Mouse (Mus musculus) cerebellum, adult 2 months (tissue): ENCODE data around the gene Cacna1h. TPM values are rescaled to one million over a fixed set of nuclear protein-coding genes. Genes with fewer than 3 reads are reported as not detected.

Experiments
- DNase-seq, 2 experiments: peaks; one replicate each; pipeline ENCODE4 v3.0.0; 2021
- H3K27ac ChIP-seq: fragments of 200-500 bp; 2 replicates; pipeline ENCODE4 v1.5.1; 2012; ENCODE audit warnings: low read length, control low read depth, inconsistent platforms; ENCODE audit not compliant: insufficient read depth
- H3K27me3 ChIP-seq: fragments of 200-500 bp; 2 replicates; pipeline ENCODE4 v1.6.1; 2012; ENCODE audit warnings: inconsistent platforms, mild to moderate bottlenecking, low read length, moderate library complexity; ENCODE audit not compliant: control insufficient read depth, insufficient read depth
- H3K4me1 ChIP-seq: fragments of 200-500 bp; 2 replicates; pipeline ENCODE4 v1.6.1; 2011; ENCODE audit warnings: low read length; ENCODE audit not compliant: control insufficient read depth, insufficient read depth
- H3K4me3 ChIP-seq: fragments of 200-500 bp; replicated peaks from 2 replicates; pipeline ENCODE3; 2011; ENCODE audit warnings: mild to moderate bottlenecking, low read depth, low read length, control low read depth; ENCODE audit not compliant: insufficient read depth
- CTCF ChIP-seq: fragments of 200-500 bp; IDR thresholded peaks from 2 replicates; pipeline ENCODE4 v1.5.1; 2011; ENCODE audit warnings: low read depth, mild to moderate bottlenecking, control low read depth, low read length, moderate library complexity, borderline replicate concordance; ENCODE audit not compliant: insufficient read depth
- POLR2A ChIP-seq: fragments of 200-500 bp; IDR thresholded peaks from 2 replicates; pipeline ENCODE4 v1.6.1; 2011; ENCODE audit warnings: low read length, control low read depth, borderline replicate concordance; ENCODE audit not compliant: insufficient read depth
- WGBS: fragments of 180-500 bp; shearing (Covaris S2); methylation state at CpG from one replicate; pipeline ENCODE4 v1.1.7; 2018; 5-methylcytosine and 5-hydroxymethylcytosine counted together
- polyA plus RNA-seq: library from polyadenylated mRNA; depleted of rRNA; stranded (reverse); fragments of >200 nt; gene quantifications from 2 replicates; pipeline ENCODE4 v1.2.3, GENCODE M21; 2012

Cacna1h gene
- polyA plus RNA-seq, 1 experiment, result 12.4 TPM

DNA sequence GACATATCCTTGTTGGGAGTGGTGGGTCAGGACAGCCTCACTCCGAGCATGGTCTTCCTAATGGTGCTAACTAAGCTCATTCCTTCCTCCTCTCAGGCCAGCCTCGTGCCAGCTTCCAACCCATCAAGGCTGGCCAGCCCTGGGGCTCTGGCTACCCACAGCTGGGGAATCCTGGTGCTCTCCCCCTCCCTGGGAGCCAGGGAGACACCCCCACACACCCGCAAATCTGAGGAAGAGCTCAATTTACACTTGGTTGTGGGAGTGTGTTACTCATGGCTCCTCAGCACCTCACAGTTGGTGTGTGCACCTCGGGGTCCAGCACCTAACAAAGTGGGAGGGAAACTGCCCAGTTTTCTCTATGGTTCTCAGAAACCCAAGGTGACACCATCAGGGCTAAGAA lies 22.3 kb downstream of the Cacna1h start:
- TF ChIP-seq CTCF, result no peak
- no peak for TF ChIP-seq POLR2A
- Histone ChIP-seq H3K4me3 (no peak overlapping the region), H3K27ac (no peak overlapping the region), H3K27me3 (no peaks in the 10 kb centered on the region), H3K4me1 (no peaks in the 10 kb centered on the region; the same call in 1 of the 2 replicates)
- WGBS, result 39% methylated on average over 4 of the region's 4 CpGs
- DNase-seq, result no peak

DNA sequence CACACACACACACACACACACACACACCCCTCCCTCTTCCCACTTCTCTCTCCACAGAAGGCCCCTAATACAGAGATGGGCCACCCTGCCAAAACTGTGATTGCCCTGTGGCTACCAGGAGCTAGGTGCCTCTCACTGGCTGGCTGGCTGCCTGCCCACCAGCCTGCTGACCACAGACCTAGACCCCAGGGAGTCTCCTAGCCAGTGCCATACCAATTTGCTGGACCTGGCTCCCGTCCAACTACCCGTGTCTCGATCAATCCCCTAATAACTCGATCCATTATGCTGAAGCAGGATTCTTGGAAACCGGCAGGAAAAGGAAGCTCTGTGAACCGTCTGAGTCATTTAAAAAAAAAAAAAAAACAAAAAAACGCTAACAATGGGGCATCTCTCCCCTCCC lies 22.8 kb downstream of the Cacna1h start:
- 2% methylated on average over 7 of the region's 7 CpGs for WGBS
- no peaks in the 10 kb centered on the region for H3K27me3 ChIP-seq
- no peak overlapping the region for H3K27ac ChIP-seq
- peak in 1 of 2 experiments; percentile 13 for DNase-seq
- H3K4me1 ChIP-seq, result no peaks in the 10 kb centered on the region; the same call in 1 of the 2 replicates
- no peak overlapping the region for H3K4me3 ChIP-seq
- TF ChIP-seq POLR2A (no peak), CTCF (no peak)

DNA sequence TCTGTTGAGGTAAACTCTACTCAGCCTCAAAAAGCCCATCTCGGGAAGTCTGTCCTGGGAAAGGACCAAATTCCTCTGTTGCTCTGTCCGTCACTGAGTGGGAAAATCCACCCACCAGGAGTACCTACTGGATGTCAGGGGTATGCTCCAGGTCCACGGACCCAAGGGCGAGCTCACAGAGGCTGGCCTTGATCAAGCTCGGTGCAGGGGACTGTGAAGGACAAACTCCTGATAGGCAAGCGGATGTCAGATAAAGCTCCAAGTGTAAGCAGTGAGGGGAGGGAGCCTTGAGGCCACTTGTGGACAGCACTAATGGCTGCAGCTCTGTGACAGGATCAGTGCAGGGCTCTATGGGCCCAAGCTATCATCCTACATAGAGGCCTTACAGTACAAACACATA lies 23.4 kb downstream of the Cacna1h start:
- Histone ChIP-seq H3K27ac (no peak overlapping the region), H3K4me3 (no peak overlapping the region), H3K4me1 (no peaks in the 10 kb centered on the region; the same call in 1 of the 2 replicates), H3K27me3 (no peaks in the 10 kb centered on the region)
- 91% methylated on average over 6 of the region's 6 CpGs for WGBS
- DNase-seq, result no peak
- no peak for TF ChIP-seq POLR2A
- TF ChIP-seq CTCF, result no peak

DNA sequence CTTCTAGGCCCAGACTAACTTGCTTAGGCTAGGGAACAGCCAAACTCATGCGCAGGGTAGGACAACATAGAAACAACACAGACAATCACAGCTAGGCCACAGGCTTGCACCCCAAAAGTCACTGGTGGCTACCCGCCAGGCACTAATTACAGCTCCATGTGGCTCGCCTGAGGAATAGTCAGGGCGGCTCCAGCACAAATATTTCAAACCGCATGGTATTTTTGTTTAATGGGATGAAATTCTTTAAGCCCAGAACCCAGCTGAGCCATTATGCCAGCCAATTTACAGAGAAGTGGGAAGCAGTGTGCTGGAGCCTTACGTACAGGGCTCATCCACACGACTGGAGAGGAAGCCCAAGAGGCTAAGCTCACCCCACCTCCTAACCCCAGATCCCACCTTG lies 24.0 kb downstream of the Cacna1h start:
- WGBS, result 77% methylated on average over 7 of the region's 7 CpGs
- no peaks in the 10 kb centered on the region; the same call in 1 of the 2 replicates for H3K4me1 ChIP-seq

DNA sequence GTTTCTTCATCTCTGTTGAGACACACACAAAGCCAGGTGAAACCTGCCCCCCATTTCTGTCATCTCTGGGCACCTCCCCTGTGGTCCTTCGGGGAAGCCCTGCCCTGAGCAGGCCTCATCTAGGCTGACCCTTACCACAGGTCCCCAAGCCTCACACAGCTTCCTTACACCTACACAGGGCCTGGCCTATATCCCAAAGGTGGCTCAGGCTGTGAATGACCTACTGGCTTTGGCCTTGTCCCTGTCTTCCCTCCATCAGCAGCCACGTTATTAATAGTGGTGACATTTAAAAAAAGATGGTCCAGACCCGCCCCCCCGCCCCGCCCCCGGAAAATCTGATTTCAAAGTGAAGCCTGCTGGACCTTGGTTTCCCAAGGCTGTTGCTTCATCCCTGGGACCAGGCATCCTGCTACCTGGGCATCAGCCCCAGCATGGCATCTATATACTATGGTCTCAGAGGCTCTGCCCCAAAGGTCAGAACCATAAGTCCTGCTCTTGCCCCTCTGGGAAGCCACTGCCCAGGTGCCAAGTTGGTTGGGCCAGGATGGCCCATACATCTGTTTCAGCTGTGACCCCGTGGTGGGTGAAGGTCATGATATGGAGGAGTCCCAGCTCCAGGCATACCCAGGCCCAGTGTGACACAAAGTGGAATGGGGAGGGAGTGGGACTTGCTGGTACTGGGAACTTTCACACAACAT lies 25.1 kb downstream of the Cacna1h start:
- no peak overlapping the region for H3K4me3 ChIP-seq
- H3K27ac ChIP-seq, result no peak overlapping the region
- WGBS, result 86% methylated on average over 7 of the region's 7 CpGs
- no peak for TF ChIP-seq CTCF
- TF ChIP-seq POLR2A, result no peak
- H3K4me1 ChIP-seq, result no peaks in the 10 kb centered on the region; the same call in 1 of the 2 replicates
- no peak for DNase-seq
- H3K27me3 ChIP-seq, result no peaks in the 10 kb centered on the region

More for the DNA sequence above, 24.0 kb downstream of the Cacna1h start:
- Histone ChIP-seq H3K27me3 (no peaks in the 10 kb centered on the region), H3K27ac (no peak overlapping the region), H3K4me3 (no peak overlapping the region)
- TF ChIP-seq CTCF (no peak), POLR2A (no peak)
- DNase-seq, result no peak

DNA sequence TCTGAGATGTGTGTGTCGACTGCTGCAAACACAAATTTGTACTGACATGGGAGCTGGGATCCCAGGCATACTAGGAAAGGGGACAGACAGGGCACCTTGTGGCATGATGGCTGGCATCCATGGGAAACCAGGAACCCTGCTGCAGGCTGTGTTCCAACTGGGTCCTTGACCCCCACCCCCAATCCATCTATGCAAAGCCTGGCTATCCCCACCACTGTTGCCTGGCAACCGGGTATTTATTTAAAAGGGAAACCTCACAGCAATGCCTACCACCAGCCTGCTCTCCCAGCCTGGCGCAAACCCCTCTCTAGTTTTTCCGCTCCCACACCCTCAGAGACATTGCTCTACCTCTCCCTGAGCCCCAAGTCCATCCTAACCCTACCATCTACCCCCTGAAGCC lies 26.2 kb downstream of the Cacna1h start:
- TF ChIP-seq POLR2A (no peak), CTCF (no peak)
- Histone ChIP-seq H3K27ac (no peak overlapping the region), H3K4me1 (no peaks in the 10 kb centered on the region; the same call in 1 of the 2 replicates), H3K27me3 (no peaks in the 10 kb centered on the region), H3K4me3 (no peak overlapping the region)
- WGBS, result 78% methylated on average over 4 of the region's 4 CpGs
- no peak for DNase-seq

DNA sequence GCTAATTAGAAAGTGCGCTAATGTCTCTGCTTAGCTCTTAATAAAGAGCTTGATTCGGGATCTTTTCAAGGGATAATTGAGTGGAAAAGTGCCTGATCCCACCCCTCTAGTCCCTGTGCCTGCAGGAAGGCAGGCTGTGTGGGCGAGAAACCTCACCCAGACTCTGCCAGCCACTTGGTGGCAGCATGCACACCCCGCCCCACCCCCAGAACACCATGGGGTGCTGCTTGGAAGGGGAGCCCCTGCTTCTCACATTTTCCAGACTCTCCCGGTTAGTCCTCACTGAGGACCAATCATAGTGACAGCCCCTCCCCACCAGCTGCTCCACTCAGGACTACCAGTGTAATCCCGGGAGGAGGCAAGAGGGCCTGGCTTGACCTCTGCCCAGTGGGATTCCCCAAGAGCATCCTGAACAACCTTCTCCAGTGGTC lies 27.6 kb downstream of the Cacna1h start:
- TF ChIP-seq POLR2A, result no peak
- TF ChIP-seq CTCF, result no peak
- no peak overlapping the region for H3K27ac ChIP-seq
- H3K4me1 ChIP-seq, result no peaks in the 10 kb centered on the region; the same call in 1 of the 2 replicates
- WGBS, result 19% methylated on average over 6 of the region's 6 CpGs
- H3K4me3 ChIP-seq, result no peak overlapping the region
- DNase-seq, result no peak
- no peaks in the 10 kb centered on the region for H3K27me3 ChIP-seq

DNA sequence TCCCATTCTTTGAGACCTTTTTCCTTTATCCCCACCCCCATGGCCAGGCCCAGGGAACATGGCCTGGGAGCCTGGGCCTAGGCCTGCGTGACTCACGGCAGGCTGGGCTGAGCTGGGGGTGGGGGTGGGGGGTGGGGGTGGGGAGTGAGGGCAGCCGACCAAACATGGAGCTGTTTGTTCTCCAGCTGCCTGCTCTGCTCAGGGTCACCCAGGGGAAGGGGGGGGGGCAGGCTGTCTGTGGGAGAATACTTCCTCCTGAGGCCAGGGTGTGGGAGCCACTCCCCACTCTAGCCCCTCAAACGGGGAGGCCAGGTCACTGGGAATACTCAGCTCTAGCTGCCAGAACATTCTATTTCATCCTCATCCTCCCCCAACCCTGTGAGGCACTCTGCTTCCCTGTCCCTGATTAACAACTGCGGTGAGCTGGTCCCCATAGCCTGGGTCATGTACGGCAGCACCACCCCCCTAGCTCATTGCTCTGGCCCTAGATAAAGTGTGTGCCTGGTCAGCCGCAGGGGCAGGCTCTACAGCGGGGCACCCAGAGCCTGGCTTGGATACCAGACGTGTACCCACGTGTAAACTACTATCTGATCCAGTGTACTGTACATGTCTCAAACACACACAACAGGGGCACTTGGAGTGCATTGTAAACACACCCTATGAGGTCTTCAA lies 28.2 kb downstream of the Cacna1h start:
- no peak overlapping the region for H3K27ac ChIP-seq
- TF ChIP-seq CTCF (no peak), POLR2A (no peak)

More for the DNA sequence above, 28.2 kb downstream of the Cacna1h start:
- Histone ChIP-seq H3K4me3 (no peak overlapping the region), H3K27me3 (no peaks in the 10 kb centered on the region), H3K4me1 (no peaks in the 10 kb centered on the region; the same call in 1 of the 2 replicates)
- DNase-seq, result no peak
- WGBS, result 31% methylated on average over 10 of the region's 10 CpGs
